Mouse (Mus musculus): ENCODE data around the gene Agbl1. TPM values are rescaled to one million over a fixed set of nuclear protein-coding genes. Genes with fewer than 3 reads are reported as not detected.
"Not testable (repeated sequence)": the region's sequence is repeated elsewhere in the genome, so short reads cannot be mapped to it uniquely, and the experiment has no call there.

Gene Agbl1
- polyA plus RNA-seq, 1 experiment from 2014 or later: not detected

DNA sequence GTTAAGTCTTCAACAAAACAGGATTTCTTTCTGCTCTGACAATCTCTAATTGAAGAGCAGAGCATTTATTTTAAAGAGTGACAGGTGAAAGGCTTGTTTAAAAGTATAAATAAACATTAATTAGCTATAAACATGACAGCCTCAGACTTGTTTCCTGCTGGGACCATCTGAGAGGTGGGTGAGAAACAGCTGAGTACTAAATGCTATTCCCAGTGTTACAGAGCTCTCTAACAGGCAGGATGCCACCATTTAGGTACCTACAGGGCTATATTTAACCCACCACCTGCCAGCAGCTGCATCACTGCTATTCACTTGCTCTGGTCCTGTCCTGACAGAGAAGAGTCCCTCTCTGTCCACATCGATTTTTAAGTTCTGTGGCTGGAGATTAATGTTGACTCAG lies 471.5 kb downstream of the Agbl1 start:
- H3K4me3 ChIP-seq: no peak overlapping the region
- H3K4me1 ChIP-seq: no peaks in the 10 kb centered on the region
- no peak overlapping the region for H3K27ac ChIP-seq
- H3K9me3 ChIP-seq: no peaks in the 10 kb centered on the region
- H3K27me3 ChIP-seq (ENCODE audit: poor library complexity, severe bottlenecking): no peaks in the 10 kb centered on the region
- no peaks in the 10 kb centered on the region for H3K36me3 ChIP-seq (replicated peaks)
- WGBS: 72% methylated on average over 1 of the region's 1 CpGs
- DNase-seq (ENCODE audit: extremely low spot score, low spot score): no peak

DNA sequence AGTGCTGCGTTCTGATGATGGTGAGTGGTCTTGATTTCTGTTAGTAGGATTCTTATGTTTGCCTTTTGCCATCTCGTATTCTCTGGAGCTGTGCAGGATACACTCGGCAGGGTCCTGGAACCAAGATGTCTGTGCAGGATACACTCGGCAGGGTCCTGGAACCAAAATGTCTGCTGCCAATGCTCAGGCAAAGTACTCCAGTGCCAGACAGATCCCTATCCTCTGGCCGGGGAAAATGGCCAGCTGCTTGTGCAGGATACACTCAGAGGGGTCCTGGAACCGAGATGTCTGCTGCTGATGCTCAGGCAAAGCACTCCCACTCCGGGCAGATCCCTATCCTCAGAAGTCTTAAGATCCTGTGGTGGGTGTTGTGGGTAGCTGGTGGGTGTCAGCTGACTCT lies 502.5 kb downstream of the Agbl1 start:
- H3K9me3 ChIP-seq; H3K36me3 ChIP-seq (replicated peaks); H3K27me3 ChIP-seq (ENCODE audit: poor library complexity, severe bottlenecking); H3K27ac ChIP-seq; DNase-seq (ENCODE audit: extremely low spot score, low spot score); H3K4me1 ChIP-seq; H3K4me3 ChIP-seq: not testable (repeated sequence)
- 92% methylated on average over 7 of the region's 7 CpGs for WGBS

DNA sequence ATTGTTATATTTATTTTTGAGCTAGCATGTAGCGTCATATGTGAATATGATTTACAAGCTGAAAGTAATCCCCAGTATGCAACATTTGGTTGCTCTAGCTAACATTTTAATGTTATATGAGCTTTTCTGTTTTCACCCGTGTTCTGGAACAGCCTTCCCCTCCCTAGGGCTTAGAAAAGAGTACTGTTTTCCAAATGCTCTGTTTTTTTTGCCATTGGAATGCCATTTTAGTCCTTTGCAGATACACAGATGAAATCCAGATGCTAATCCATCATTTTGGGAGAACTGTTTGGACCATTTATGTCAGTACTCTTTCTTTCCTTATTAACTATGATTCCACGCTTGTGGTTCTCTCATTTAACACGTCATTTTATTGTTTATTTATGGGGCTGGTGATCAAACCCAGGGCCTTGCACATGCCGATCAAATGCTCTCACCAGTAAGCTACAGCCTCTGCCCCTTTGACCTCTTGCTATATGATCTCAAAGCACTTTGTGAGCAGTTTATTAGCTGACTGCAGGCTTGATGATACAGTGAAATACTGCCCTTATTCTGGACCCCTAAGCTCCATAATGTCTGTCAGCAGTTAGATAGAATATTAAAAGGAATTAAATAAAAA lies 547.7 kb downstream of the Agbl1 start:
- DNase-seq (ENCODE audit: extremely low spot score, low spot score): no peak

DNA sequence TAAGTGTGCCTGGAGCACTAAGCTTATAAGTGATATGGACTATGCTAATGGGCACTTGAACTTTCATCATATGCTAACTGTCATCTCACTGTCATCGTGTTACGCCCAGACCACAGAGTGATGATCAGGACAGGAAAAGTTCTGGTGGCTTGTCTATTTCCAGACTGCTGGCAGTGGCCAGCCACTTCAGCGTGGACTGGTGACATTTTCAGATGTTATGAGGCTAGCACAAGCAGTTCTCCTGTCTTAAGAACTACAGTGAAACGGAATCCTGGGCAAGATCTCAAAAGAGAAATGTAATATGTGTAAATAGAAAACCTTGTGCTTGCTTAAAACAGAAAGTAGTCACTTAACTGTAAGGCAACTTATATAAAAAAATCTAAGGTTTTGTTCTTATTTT lies 550.8 kb downstream of the Agbl1 start:
- Histone ChIP-seq H3K27ac (no peak overlapping the region), H3K4me3 (no peak overlapping the region), H3K4me1 (peaks cover 15% of the 10 kb centered on the region), H3K9me3 (no peaks in the 10 kb centered on the region), H3K36me3 (replicated peaks) (no peaks in the 10 kb centered on the region), H3K27me3 (ENCODE audit: poor library complexity, severe bottlenecking) (no peaks in the 10 kb centered on the region)
- DNase-seq (ENCODE audit: extremely low spot score, low spot score): no peak
- 89% methylated on average over 4 of the region's 4 CpGs for WGBS

More for the DNA sequence above, 547.7 kb downstream of the Agbl1 start:
- H3K27me3 ChIP-seq (ENCODE audit: poor library complexity, severe bottlenecking): no peaks in the 10 kb centered on the region
- WGBS: 35% methylated on average over 5 of the region's 5 CpGs
- H3K27ac ChIP-seq: no peak overlapping the region
- peaks cover 15% of the 10 kb centered on the region for H3K4me1 ChIP-seq
- H3K36me3 ChIP-seq (replicated peaks): no peaks in the 10 kb centered on the region
- no peaks in the 10 kb centered on the region for H3K9me3 ChIP-seq
- no peak overlapping the region for H3K4me3 ChIP-seq

DNA sequence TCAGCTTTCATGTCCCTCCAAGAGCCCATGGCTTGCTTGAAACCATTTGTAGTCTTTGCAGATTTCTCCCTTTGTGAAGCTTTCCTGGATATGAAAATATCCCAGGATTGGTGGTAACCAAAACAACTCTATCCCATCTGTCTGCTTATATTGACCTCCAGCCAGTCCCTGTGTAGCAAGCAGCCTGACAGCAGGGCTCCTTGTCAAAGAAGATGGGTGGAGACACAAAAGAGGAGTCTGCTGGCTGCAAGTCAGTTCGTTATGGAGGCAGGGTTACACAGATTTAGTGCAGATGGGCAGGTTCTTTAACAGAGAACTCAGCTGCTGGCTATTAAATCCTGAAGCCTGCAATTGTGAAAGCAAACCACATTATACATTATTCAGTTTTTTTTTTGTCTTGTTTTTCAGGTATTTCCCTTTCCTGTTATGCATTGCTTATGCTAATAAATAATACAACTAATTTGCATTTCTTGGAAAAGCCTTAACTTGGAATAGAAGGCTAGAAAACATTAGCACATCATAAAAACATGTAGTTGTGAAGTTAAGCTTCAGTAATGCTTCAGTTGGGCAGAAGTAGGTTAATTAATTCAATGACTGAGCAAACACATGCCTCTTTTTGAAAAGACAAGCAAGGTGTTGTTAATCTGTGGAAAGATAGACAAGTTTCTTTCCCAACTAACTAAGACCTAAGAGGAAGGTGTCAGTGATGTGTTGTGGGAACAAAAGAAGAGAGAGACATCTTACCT lies 559.0 kb downstream of the Agbl1 start:
- no peak for DNase-seq (ENCODE audit: extremely low spot score, low spot score)
- no peaks in the 10 kb centered on the region for H3K9me3 ChIP-seq
- no peak overlapping the region for H3K27ac ChIP-seq
- 5% methylated on average over 1 of the region's 1 CpGs for WGBS
- H3K36me3 ChIP-seq (replicated peaks): no peaks in the 10 kb centered on the region
- H3K4me1 ChIP-seq: peaks cover 3% of the 10 kb centered on the region
- H3K4me3 ChIP-seq: no peak overlapping the region
- H3K27me3 ChIP-seq (ENCODE audit: poor library complexity, severe bottlenecking): no peaks in the 10 kb centered on the region

DNA sequence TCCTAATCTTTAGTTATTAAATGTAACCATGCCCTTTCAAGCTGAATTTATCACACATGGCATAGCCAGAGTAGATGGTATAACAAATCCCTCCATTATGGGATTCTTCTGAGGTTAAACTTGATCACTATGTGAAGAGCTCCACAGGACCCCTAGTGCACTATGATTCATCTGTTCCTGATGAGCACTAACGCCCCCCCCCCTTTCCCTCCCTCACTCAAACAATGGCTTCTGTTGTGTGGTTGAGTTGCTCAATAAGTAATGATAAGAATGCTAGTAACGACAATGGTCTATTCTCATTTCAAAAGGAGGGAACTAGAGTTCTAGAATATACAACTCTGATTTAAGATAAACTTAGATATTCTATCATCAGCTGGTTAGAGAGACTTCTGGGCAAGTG lies 560.4 kb downstream of the Agbl1 start:
- H3K4me3 ChIP-seq: no peak overlapping the region
- H3K27ac ChIP-seq: no peak overlapping the region
- H3K4me1 ChIP-seq: peaks cover 3% of the 10 kb centered on the region
- H3K27me3 ChIP-seq (ENCODE audit: poor library complexity, severe bottlenecking): no peaks in the 10 kb centered on the region
- no peaks in the 10 kb centered on the region for H3K36me3 ChIP-seq (replicated peaks)
- 70% methylated on average over 2 of the region's 2 CpGs for WGBS
- DNase-seq (ENCODE audit: extremely low spot score, low spot score): no peak
- no peaks in the 10 kb centered on the region for H3K9me3 ChIP-seq

DNA sequence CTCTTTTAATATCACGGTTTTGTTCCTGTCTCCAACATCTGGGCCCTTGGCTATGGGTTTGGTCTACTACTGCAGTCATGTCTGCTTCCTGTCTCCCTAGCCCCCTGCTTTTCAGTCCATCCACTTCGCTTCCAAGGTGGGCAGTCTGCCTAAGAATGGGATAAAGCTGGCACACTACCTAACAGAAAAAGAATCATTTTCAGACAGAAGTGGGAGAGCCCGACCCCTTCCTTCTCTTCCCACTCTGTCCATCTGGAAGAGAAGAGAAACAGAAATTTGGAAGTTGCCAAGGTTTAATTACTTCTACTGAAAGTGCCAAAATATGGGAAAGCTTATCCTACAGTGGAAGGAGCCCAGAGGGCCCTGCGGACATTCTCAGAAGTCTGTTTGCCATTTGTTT lies 561.6 kb downstream of the Agbl1 start:
- Histone ChIP-seq H3K4me1 (peaks cover 3% of the 10 kb centered on the region), H3K9me3 (no peaks in the 10 kb centered on the region), H3K27me3 (ENCODE audit: poor library complexity, severe bottlenecking) (no peaks in the 10 kb centered on the region), H3K36me3 (replicated peaks) (no peaks in the 10 kb centered on the region), H3K27ac (no peak overlapping the region), H3K4me3 (no peak overlapping the region)
- no peak for DNase-seq (ENCODE audit: extremely low spot score, low spot score)
- 88% methylated on average over 4 of the region's 4 CpGs for WGBS

DNA sequence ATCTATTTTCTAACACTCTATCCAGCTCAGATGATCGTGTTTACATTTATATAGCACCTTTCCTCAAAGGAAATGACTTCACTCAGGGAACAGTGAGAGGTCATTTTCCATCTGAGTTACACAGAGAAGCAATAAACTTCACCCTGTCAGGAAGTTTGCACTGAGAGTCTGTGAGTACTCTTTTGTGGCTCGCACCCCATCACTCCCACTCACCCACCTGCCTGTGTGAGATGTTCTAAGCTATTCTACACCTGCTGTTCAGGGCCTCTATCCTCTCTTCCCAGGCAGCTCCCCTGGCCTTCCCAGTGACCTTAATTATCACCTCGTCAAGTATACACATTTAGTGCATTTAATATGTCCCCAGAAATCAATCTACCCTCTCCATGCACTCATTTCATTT lies 580.3 kb downstream of the Agbl1 start:
- H3K36me3 ChIP-seq (replicated peaks): no peaks in the 10 kb centered on the region
- no peaks in the 10 kb centered on the region for H3K27me3 ChIP-seq (ENCODE audit: poor library complexity, severe bottlenecking)
- H3K27ac ChIP-seq: no peak overlapping the region
- no peak overlapping the region for H3K4me3 ChIP-seq
- no peaks in the 10 kb centered on the region for H3K9me3 ChIP-seq
- no peak for DNase-seq (ENCODE audit: extremely low spot score, low spot score)
- H3K4me1 ChIP-seq: no peaks in the 10 kb centered on the region
- 72% methylated on average over 3 of the region's 3 CpGs for WGBS

DNA sequence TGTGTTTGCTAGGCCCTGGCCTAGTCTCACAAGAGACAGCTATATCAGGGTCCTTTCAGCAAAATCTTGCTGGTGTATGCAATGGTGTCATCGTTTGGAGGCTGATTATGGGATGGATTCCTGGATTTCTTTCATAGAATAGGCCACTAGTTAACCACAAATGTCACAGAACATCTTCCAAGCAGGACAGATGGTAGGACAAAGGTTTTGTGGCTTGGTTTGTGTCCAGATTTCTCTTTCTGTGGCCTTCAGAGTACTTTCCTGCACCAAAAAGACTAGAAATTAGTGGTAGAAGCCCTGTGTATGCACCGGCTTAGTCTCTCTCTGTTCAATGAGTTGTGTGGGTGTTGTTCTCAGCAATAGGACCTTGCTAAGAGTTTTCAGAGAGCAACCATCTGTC lies 590.9 kb downstream of the Agbl1 start:
- H3K4me3 ChIP-seq: no peak overlapping the region
- WGBS: 89% methylated on average over 2 of the region's 2 CpGs
- H3K36me3 ChIP-seq (replicated peaks): no peaks in the 10 kb centered on the region
- H3K9me3 ChIP-seq: no peaks in the 10 kb centered on the region
- no peaks in the 10 kb centered on the region for H3K4me1 ChIP-seq
- no peaks in the 10 kb centered on the region for H3K27me3 ChIP-seq (ENCODE audit: poor library complexity, severe bottlenecking)
- H3K27ac ChIP-seq: no peak overlapping the region
- no peak for DNase-seq (ENCODE audit: extremely low spot score, low spot score)

DNA sequence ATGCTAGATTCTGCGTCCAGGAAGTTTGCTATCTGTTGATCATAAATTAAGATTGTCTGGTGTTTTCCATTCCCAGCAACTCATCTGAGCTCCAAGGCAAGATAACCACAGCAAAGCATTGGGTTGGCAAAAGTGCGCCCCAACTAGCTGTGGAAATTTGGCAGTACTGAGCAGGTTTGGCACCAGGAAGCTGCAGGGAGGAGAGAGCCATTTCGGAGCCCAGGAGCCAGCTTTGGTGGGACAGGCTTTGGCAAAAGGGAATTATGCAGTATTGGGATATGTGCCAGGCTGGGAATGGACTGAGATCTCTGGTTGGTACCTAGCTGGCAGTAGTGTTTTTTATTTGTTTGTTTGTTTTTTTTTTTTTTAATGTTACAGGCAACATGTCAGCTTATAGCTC lies 612.5 kb downstream of the Agbl1 start:
- Histone ChIP-seq H3K27me3 (ENCODE audit: poor library complexity, severe bottlenecking) (no peaks in the 10 kb centered on the region), H3K9me3 (no peaks in the 10 kb centered on the region), H3K4me3 (no peak overlapping the region), H3K4me1 (no peaks in the 10 kb centered on the region), H3K36me3 (replicated peaks) (no peaks in the 10 kb centered on the region), H3K27ac (no peak overlapping the region)
- DNase-seq (ENCODE audit: extremely low spot score, low spot score): no peak
- 93% methylated on average over 3 of the region's 3 CpGs for WGBS

DNA sequence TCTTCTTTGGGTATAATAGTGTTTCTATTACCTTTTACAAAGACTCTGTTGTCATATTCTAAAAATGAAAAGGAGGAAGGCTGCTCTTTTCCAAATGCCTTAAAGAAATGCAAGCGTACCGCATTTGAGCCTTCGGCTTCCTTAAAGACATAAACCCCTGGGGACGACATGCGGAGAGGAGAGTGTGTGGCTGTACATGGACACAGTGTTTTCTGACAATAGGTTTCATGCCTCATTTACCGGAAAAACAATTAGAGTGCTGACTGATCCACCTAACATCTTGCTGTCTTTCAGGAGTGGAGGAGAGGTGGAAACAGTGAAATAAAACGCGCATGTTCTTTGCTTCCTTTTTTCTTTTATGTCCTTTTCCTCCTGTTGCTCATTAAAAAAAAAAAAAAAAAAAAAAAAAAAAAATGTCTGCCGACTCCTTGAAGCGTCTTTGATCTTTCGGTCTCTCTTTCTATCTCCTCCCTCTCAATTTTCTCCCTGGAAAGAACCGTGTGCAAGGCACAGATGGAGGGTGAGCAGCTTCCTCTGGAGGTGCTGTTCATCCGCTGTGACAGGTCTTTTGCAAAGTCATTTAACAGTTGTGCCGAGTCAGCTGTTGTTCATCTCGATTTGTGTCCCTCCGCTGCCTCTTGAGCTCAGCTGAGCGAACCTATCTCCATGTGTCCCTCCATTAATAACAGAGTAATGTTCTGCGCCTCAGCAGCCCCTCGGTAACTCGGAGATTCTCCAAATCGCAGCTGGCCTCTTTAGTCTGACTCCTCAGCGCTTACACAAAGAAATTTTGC lies 659.9 kb downstream of the Agbl1 start:
- Histone ChIP-seq H3K27me3 (ENCODE audit: poor library complexity, severe bottlenecking) (no peaks in the 10 kb centered on the region), H3K36me3 (replicated peaks) (no peaks in the 10 kb centered on the region), H3K4me3 (peak overlapping the region; percentile 16; the same call in 1 of the 2 replicates), H3K9me3 (no peaks in the 10 kb centered on the region), H3K27ac (no peak overlapping the region), H3K4me1 (peaks cover 9% of the 10 kb centered on the region)
- peak; percentile 17 for DNase-seq (ENCODE audit: extremely low spot score, low spot score)
- 50% methylated on average over 22 of the region's 22 CpGs for WGBS

DNA sequence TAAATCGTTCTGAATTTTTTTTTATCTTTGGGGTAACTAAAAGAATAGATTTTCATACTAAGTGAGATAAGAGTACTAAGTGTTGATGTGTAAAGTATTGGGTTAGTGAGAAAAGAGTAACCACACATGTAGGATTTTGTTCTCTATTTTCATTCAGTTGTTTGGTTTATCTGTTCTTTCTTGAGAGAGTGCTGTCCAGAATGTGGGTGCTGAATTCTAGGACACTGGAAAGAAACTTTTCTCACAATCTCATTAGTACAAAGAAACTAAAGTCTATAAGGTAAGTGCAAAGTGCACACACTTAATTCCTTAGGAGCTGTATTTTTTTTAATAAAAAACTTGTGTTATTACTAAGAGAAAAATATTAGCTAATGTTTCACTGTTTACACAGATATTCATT lies 674.4 kb downstream of the Agbl1 start:
- Histone ChIP-seq H3K4me1 (no peaks in the 10 kb centered on the region), H3K4me3 (no peak overlapping the region), H3K27me3 (ENCODE audit: poor library complexity, severe bottlenecking) (no peaks in the 10 kb centered on the region), H3K27ac (no peak overlapping the region), H3K36me3 (replicated peaks) (no peaks in the 10 kb centered on the region), H3K9me3 (no peaks in the 10 kb centered on the region)
- DNase-seq (ENCODE audit: extremely low spot score, low spot score): no peak
- WGBS: 88% methylated on average over 1 of the region's 1 CpGs

DNA sequence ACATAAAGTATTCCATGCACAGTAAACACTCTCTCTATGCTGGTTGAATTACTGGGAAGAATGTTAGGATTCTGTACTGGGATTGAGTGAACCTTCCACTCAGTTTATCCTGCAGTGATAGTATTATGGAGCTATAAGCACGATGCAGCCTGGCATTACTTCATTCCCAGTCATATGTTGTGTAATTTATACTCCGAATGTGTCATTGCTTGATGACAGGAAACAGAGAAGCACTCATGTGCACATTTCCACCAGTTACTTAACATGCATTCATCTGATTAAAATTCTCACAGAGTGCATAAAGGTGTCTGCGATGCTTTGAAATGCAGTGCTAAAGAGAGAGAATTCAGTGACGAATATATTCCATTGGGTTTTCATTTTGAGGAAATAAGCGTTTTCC lies 682.0 kb downstream of the Agbl1 start:
- DNase-seq (ENCODE audit: extremely low spot score, low spot score): no peak
- Histone ChIP-seq H3K27me3 (ENCODE audit: poor library complexity, severe bottlenecking) (no peaks in the 10 kb centered on the region), H3K27ac (no peak overlapping the region), H3K36me3 (replicated peaks) (no peaks in the 10 kb centered on the region), H3K9me3 (no peaks in the 10 kb centered on the region), H3K4me3 (no peak overlapping the region), H3K4me1 (no peaks in the 10 kb centered on the region)
- 94% methylated on average over 5 of the region's 5 CpGs for WGBS

Measured in forebrain, embryonic 10.5 days (tissue).